Mouse (Mus musculus): ENCODE measurements around the gene Rpl26. TPM values are rescaled to one million over a fixed set of nuclear protein-coding genes. Genes with fewer than 3 reads are reported as not detected.

Gene Rpl26
- polyA plus RNA-seq (2015; fragmentation: Nextera tagmentation; extraction: Ambion mirVana), result 915 and 947 TPM in 2 replicates

DNA sequence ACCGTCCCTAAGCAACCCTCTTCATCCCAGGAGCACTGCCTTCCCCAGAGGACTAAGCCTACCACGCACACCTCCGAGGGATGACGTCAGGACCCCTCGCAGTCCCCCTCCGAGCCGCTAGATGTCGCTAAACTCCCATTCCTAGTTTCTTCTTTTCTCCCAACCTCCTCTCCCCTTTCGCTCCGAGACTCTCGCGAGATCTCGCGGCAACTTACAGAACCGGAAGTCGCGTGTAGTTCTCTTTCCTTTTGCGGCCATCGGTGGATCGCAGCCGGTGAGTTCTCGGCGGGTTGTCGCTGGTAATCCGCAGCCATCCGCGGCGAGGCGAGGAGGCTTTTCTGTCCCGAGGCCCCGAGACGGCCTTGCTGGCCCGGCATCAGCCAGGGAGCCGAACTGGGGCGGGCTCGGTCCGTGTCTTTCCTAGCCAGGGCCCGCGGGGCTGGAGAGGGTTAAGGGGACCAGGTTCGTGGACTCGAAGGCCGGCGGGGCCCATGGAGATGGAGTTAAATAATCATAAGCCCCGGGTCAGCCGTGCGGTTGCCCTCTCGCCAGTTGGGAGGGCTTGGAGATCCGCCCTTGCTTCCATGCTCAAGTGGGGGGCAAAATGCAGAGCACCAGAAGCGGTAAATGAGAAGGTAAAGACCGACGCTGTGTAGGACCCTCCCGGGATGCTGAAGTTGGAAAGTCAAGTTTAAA is at the start of gene Rpl26:
Rpl26 (plus strand) TSS at position 233 of the 696 bp plus-strand sequence.

DNA sequence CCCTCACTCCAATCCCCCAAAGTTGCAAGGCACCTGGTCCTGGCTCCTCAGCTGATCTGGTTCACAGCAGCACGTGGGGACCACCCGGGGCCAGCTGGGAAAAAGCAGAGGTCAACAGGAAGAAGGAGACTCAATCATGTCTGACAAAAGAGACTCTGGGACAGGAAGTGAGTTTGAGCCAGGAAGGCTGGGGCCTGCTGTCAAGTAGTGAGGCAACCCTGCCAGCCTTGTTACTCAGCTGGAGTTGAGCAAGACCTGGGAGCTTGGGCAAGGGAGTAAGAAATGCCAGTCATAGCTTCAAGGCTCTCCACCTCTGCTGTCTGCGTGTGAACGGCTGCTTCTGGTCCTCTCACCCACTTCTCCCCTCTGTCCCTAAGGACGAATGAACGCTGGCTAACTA is 29.6 kb upstream of the Rpl26 start, which contains the start of gene Ndel1:
Ndel1 (minus strand) TSS at position 111 of the 400 bp plus-strand sequence.

DNA sequence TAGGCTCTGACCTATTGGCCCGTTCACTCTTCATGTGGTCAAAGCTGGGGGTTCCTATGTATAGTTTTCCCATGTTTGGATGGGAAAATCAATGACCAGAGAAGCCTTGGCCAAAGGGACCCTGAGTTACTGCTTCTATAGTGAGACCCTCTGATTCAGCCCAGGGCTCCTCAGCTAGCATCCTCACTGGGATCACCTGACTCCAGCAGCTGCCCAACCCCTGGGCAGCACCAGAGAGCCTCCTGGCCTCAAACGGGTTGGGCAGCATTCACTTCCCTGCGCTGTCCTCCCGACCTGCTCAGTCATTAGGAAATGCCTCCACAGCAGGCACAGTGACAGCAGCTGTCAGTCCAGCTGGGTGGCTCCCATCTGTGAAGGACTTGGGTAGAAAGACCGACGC is 13.1 kb upstream of the Rpl26 start, which contains the start of gene Rnf222:
Rnf222 (plus strand) TSS at position 301 of the 400 bp plus-strand sequence.

DNA sequence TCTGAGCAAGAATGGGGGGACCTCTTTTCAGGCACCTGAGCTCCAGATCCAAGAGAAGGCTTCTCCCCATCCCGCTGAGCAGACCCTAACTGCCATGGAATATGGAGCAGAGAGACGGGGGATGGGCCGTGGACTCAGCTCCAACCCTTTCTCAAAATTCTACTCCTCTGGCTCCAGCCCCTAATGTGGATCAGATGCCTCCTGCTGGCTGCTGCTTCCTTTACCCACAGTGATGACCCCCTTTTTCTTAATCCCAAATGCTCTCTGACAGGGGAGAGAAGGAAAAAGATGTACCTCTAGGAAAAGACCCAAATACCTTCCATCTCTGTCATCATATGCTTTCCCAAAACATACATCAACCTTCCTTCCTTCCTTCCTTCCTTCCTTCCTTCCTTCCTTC is 25.6 kb downstream of the Rpl26 start, which contains the start of gene Odf4:
Odf4 (minus strand) TSS at position 101 of the 400 bp plus-strand sequence.

Other genes with a start within 250 kb of the Rpl26 start
- 40.0 and 42.0 TPM in 2 replicates for gene Myh10, start 210.0 kb upstream of the Rpl26 start, polyA plus RNA-seq (2015; fragmentation: Nextera tagmentation; extraction: Ambion mirVana)
- 42.3 and 50.9 TPM in 2 replicates for gene Ndel1, start 29.7 kb upstream of the Rpl26 start, polyA plus RNA-seq (2015; fragmentation: Nextera tagmentation; extraction: Ambion mirVana)
- 0.06 and 0.11 TPM in 2 replicates for gene Rnf222, start 13.0 kb upstream of the Rpl26 start, polyA plus RNA-seq (2015; fragmentation: Nextera tagmentation; extraction: Ambion mirVana)
- not detected in 2 replicates for gene Odf4, start 25.5 kb downstream of the Rpl26 start, polyA plus RNA-seq (2015; fragmentation: Nextera tagmentation; extraction: Ambion mirVana)
- gene Arhgef15, start 55.9 kb downstream of the Rpl26 start, polyA plus RNA-seq (2015; fragmentation: Nextera tagmentation; extraction: Ambion mirVana), result 3.7 and 4.0 TPM in 2 replicates
- 0.77 and 1.0 TPM in 2 replicates for gene Slc25a35, start 66.5 kb downstream of the Rpl26 start, polyA plus RNA-seq (2015; fragmentation: Nextera tagmentation; extraction: Ambion mirVana)
- gene Rangrf, start 73.6 kb downstream of the Rpl26 start, polyA plus RNA-seq (2015; fragmentation: Nextera tagmentation; extraction: Ambion mirVana), result 45.0 and 45.7 TPM in 2 replicates
- 36.9 and 37.1 TPM in 2 replicates for gene Pfas, start 106.9 kb downstream of the Rpl26 start, polyA plus RNA-seq (2015; fragmentation: Nextera tagmentation; extraction: Ambion mirVana)
- gene Ctc1, start 114.3 kb downstream of the Rpl26 start, polyA plus RNA-seq (2015; fragmentation: Nextera tagmentation; extraction: Ambion mirVana), result 20.3 and 21.5 TPM in 2 replicates
- 120 and 126 TPM in 2 replicates for gene Aurkb, start 144.1 kb downstream of the Rpl26 start, polyA plus RNA-seq (2015; fragmentation: Nextera tagmentation; extraction: Ambion mirVana)
- gene Borcs6, start 158.1 kb downstream of the Rpl26 start, polyA plus RNA-seq (2015; fragmentation: Nextera tagmentation; extraction: Ambion mirVana), result 8.3 and 9.8 TPM in 2 replicates
- gene Tmem107, start 169.2 kb downstream of the Rpl26 start, polyA plus RNA-seq (2015; fragmentation: Nextera tagmentation; extraction: Ambion mirVana), result 39.0 and 47.7 TPM in 2 replicates
- gene Vamp2, start 186.9 kb downstream of the Rpl26 start, polyA plus RNA-seq (2015; fragmentation: Nextera tagmentation; extraction: Ambion mirVana), result 29.9 and 31.7 TPM in 2 replicates
- 4.2 and 7.6 TPM in 2 replicates for gene Per1, start 193.6 kb downstream of the Rpl26 start, polyA plus RNA-seq (2015; fragmentation: Nextera tagmentation; extraction: Ambion mirVana)
- gene Hes7, start 218.8 kb downstream of the Rpl26 start, polyA plus RNA-seq (2015; fragmentation: Nextera tagmentation; extraction: Ambion mirVana), result 0.22 and 0.32 TPM in 2 replicates
- gene 9130213A22Rik, start 221.0 kb downstream of the Rpl26 start, polyA plus RNA-seq (2015; fragmentation: Nextera tagmentation; extraction: Ambion mirVana), result 0.07 and 0.32 TPM in 2 replicates
- 0.25 and 0.79 TPM in 2 replicates for gene Aloxe3, start 224.3 kb downstream of the Rpl26 start, polyA plus RNA-seq (2015; fragmentation: Nextera tagmentation; extraction: Ambion mirVana)